Mouse (Mus musculus): ENCODE results near the gene Gm21761. TPM values are rescaled to one million over a fixed set of nuclear protein-coding genes. Genes with fewer than 3 reads are reported as not detected.

Gene Gm21761
- not detected in 2 replicates for polyA plus RNA-seq (2012; rRNA removed; ENCODE audit: low replicate concordance)

DNA sequence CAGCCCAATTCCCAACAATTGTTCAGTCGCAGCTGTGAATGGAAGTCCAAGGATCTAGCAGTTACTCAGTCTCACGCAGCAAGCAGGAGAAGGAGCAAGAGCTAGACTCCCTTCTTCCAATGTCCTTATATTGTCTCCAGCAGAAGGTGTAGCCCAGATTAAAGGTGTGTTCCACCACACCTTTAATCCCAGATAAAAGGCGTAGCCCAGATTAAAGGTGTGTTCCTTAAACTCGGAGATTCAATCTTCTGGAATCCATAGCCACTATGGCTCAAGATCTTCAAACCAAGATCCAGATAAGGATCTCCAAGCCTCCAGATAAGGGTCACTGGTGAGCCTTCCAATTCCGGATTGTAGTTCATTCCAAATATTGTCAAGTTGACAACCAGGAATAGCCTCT lies at the start of gene Gm21761:
Gene Gm21761, minus strand, starts transcription at position 101 of the 400 bp plus-strand sequence.

GRCm38 (mm10) chr13:119950706-119951105 lies 21.6 kb upstream of the Gm21761 start, which contains the start of gene B020031M17Rik:
B020031M17Rik (minus strand) TSS chr13:119950806.

GRCm38 (mm10) chr13:119894685-119895084 lies 34.4 kb downstream of the Gm21761 start, which contains the start of gene Tcstv1:
Tcstv1 (minus strand) TSS chr13:119894785.

Other genes starting within 250 kb of the Gm21761 start
- gene Hmgcs1, start 238.9 kb downstream of the Gm21761 start, polyA plus RNA-seq (2012; rRNA removed; ENCODE audit: low replicate concordance): 36.6 and 111 TPM in 2 replicates
- 0.78 and 1.1 TPM in 2 replicates for gene Nim1k, start 173.4 kb downstream of the Gm21761 start, polyA plus RNA-seq (2012; rRNA removed; ENCODE audit: low replicate concordance)
- 5.2 and 11.7 TPM in 2 replicates for gene Zfp131, start 138.4 kb downstream of the Gm21761 start, polyA plus RNA-seq (2012; rRNA removed; ENCODE audit: low replicate concordance)
- not detected in 2 replicates for gene AF067063, start 99.1 kb downstream of the Gm21761 start, polyA plus RNA-seq (2012; rRNA removed; ENCODE audit: low replicate concordance)
- 0.60 TPM in 1 of 2 replicates, not detected in the other for gene D13Ertd608e, start 93.3 kb downstream of the Gm21761 start, polyA plus RNA-seq (2012; rRNA removed; ENCODE audit: low replicate concordance)
- not detected in 2 replicates for gene Tcstv1, start 34.5 kb downstream of the Gm21761 start, polyA plus RNA-seq (2012; rRNA removed; ENCODE audit: low replicate concordance)
- not detected in 2 replicates for gene B020031M17Rik, start 21.5 kb upstream of the Gm21761 start, polyA plus RNA-seq (2012; rRNA removed; ENCODE audit: low replicate concordance)
- gene Gm36079, start 97.7 kb upstream of the Gm21761 start, polyA plus RNA-seq (2012; rRNA removed; ENCODE audit: low replicate concordance): not detected in 2 replicates
- gene Gm21188, start 122.9 kb upstream of the Gm21761 start, polyA plus RNA-seq (2012; rRNA removed; ENCODE audit: low replicate concordance): 4.2 and 4.8 TPM in 2 replicates
- not detected in 2 replicates for gene Gm20767, start 211.0 kb upstream of the Gm21761 start, polyA plus RNA-seq (2012; rRNA removed; ENCODE audit: low replicate concordance)
- gene Gm21818, start 243.2 kb upstream of the Gm21761 start, polyA plus RNA-seq (2012; rRNA removed; ENCODE audit: low replicate concordance): not detected in 2 replicates